Mouse (Mus musculus): ENCODE measurements around the gene R3hdm4. TPM values are rescaled to one million over a fixed set of nuclear protein-coding genes. Genes with fewer than 3 reads are reported as not detected.

The R3hdm4 gene
- polyA plus RNA-seq (2015; fragmentation: Nextera tagmentation; extraction: Ambion mirVana), result 268 and 306 TPM in 2 replicates

GRCm38 (mm10) chr10:79920958-79921535, at the start of gene R3hdm4:
TSS of gene R3hdm4 (minus strand) at chr10:79921208.

GRCm38 (mm10) chr10:79970415-79971182, 49.6 kb upstream of the R3hdm4 start, which contains the start of gene Grin3b:
TSS of gene Grin3b (plus strand) at chr10:79970715.

GRCm38 (mm10) chr10:79959847-79960601, 39.0 kb upstream of the R3hdm4 start, which contains the start of gene Wdr18:
TSS of gene Wdr18 (plus strand) at chr10:79960152.

GRCm38 (mm10) chr10:79926491-79927323, 5.7 kb upstream of the R3hdm4 start, which contains the start of gene Arid3a:
TSS of gene Arid3a (plus strand) at chr10:79927043.

GRCm38 (mm10) chr10:79916808-79917531, 4.0 kb downstream of the R3hdm4 start, which contains the start of gene Kiss1r:
TSS of gene Kiss1r (plus strand) at chr10:79916971.

GRCm38 (mm10) chr10:79910556-79910955, 10.5 kb downstream of the R3hdm4 start, which contains the start of gene Gm26602:
TSS of gene Gm26602 (plus strand) at chr10:79910856.

GRCm38 (mm10) chr10:79908167-79909091, 12.6 kb downstream of the R3hdm4 start, which contains the start of gene Med16:
TSS of gene Med16 (minus strand) at chr10:79908923.

GRCm38 (mm10) chr10:79890670-79891069, 30.3 kb downstream of the R3hdm4 start, which contains the start of gene Cfd:
TSS of gene Cfd (plus strand) at chr10:79890853.

GRCm38 (mm10) chr10:79886054-79886453, 35.0 kb downstream of the R3hdm4 start, which contains the start of gene Elane:
TSS of gene Elane (plus strand) at chr10:79886247.

GRCm38 (mm10) chr10:79874290-79874862, 46.6 kb downstream of the R3hdm4 start, which contains the start of the genes Prtn3 and Plppr3:
TSS of gene Prtn3 (plus strand) at chr10:79874476.
TSS of gene Plppr3 (minus strand) at chr10:79874634.

Small RNAs within 50 kb of the gene (microRNA-seq; reads per million reads assigned to microRNA genes)
- not detected for gene Mir6910

Other genes starting within 250 kb of the R3hdm4 start
- gene Cdc34, start 239.0 kb downstream of the R3hdm4 start, polyA plus RNA-seq (2015; fragmentation: Nextera tagmentation; extraction: Ambion mirVana), result 68.6 and 75.3 TPM in 2 replicates
- 0.83 and 1.1 TPM in 2 replicates for gene Gzmm, start 232.2 kb downstream of the R3hdm4 start, polyA plus RNA-seq (2015; fragmentation: Nextera tagmentation; extraction: Ambion mirVana)
- gene Bsg, start 216.7 kb downstream of the R3hdm4 start, polyA plus RNA-seq (2015; fragmentation: Nextera tagmentation; extraction: Ambion mirVana), result 1,217 and 1,238 TPM in 2 replicates
- 10.7 and 16.5 TPM in 2 replicates for gene Hcn2, start 204.6 kb downstream of the R3hdm4 start, polyA plus RNA-seq (2015; fragmentation: Nextera tagmentation; extraction: Ambion mirVana)
- 33.3 and 33.7 TPM in 2 replicates for gene Polrmt, start 174.6 kb downstream of the R3hdm4 start, polyA plus RNA-seq (2015; fragmentation: Nextera tagmentation; extraction: Ambion mirVana)
- gene Fgf22, start 166.1 kb downstream of the R3hdm4 start, polyA plus RNA-seq (2015; fragmentation: Nextera tagmentation; extraction: Ambion mirVana), result 4.8 and 5.8 TPM in 2 replicates
- gene Rnf126, start 154.3 kb downstream of the R3hdm4 start, polyA plus RNA-seq (2015; fragmentation: Nextera tagmentation; extraction: Ambion mirVana), result 115 and 119 TPM in 2 replicates
- 3.2 and 4.4 TPM in 2 replicates for gene Fstl3, start 143.9 kb downstream of the R3hdm4 start, polyA plus RNA-seq (2015; fragmentation: Nextera tagmentation; extraction: Ambion mirVana)
- 0.12 TPM in 1 of 2 replicates, not detected in the other for gene Prss57, start 130.2 kb downstream of the R3hdm4 start, polyA plus RNA-seq (2015; fragmentation: Nextera tagmentation; extraction: Ambion mirVana)
- gene Palm, start 127.6 kb downstream of the R3hdm4 start, polyA plus RNA-seq (2015; fragmentation: Nextera tagmentation; extraction: Ambion mirVana), result 202 and 243 TPM in 2 replicates
- 0.36 and 0.45 TPM in 2 replicates for gene Misp, start 100.2 kb downstream of the R3hdm4 start, polyA plus RNA-seq (2015; fragmentation: Nextera tagmentation; extraction: Ambion mirVana)
- gene Ptbp1, start 66.8 kb downstream of the R3hdm4 start, polyA plus RNA-seq (2015; fragmentation: Nextera tagmentation; extraction: Ambion mirVana), result 41.0 and 46.2 TPM in 2 replicates
- 10.9 and 11.4 TPM in 2 replicates for gene Prtn3, start 46.7 kb downstream of the R3hdm4 start, polyA plus RNA-seq (2015; fragmentation: Nextera tagmentation; extraction: Ambion mirVana)
- gene Plppr3, start 46.6 kb downstream of the R3hdm4 start, polyA plus RNA-seq (2015; fragmentation: Nextera tagmentation; extraction: Ambion mirVana), result 253 and 298 TPM in 2 replicates
- not detected in 2 replicates for gene Elane, start 35.0 kb downstream of the R3hdm4 start, polyA plus RNA-seq (2015; fragmentation: Nextera tagmentation; extraction: Ambion mirVana)
- 0.37 TPM in 1 of 2 replicates, not detected in the other for gene Cfd, start 30.4 kb downstream of the R3hdm4 start, polyA plus RNA-seq (2015; fragmentation: Nextera tagmentation; extraction: Ambion mirVana)
- gene Med16, start 12.3 kb downstream of the R3hdm4 start, polyA plus RNA-seq (2015; fragmentation: Nextera tagmentation; extraction: Ambion mirVana), result 38.0 and 41.7 TPM in 2 replicates
- 32.0 TPM in 1 of 2 replicates, not detected in the other for gene Gm26602, start 10.4 kb downstream of the R3hdm4 start, polyA plus RNA-seq (2015; fragmentation: Nextera tagmentation; extraction: Ambion mirVana)
- gene Kiss1r, start 4.2 kb downstream of the R3hdm4 start, polyA plus RNA-seq (2015; fragmentation: Nextera tagmentation; extraction: Ambion mirVana), result 3.6 and 3.7 TPM in 2 replicates
- gene Arid3a, start 5.8 kb upstream of the R3hdm4 start, polyA plus RNA-seq (2015; fragmentation: Nextera tagmentation; extraction: Ambion mirVana), result 1.7 and 3.0 TPM in 2 replicates
- gene Wdr18, start 38.9 kb upstream of the R3hdm4 start, polyA plus RNA-seq (2015; fragmentation: Nextera tagmentation; extraction: Ambion mirVana), result 108 and 110 TPM in 2 replicates
- gene Grin3b, start 49.5 kb upstream of the R3hdm4 start, polyA plus RNA-seq (2015; fragmentation: Nextera tagmentation; extraction: Ambion mirVana), result 0.24 and 0.35 TPM in 2 replicates
- 33.5 and 35.6 TPM in 2 replicates for gene Tmem259, start 63.1 kb upstream of the R3hdm4 start, polyA plus RNA-seq (2015; fragmentation: Nextera tagmentation; extraction: Ambion mirVana)
- gene Cnn2, start 67.4 kb upstream of the R3hdm4 start, polyA plus RNA-seq (2015; fragmentation: Nextera tagmentation; extraction: Ambion mirVana), result 19.9 and 20.5 TPM in 2 replicates
- 2.6 TPM in 2 replicates for gene Abca7, start 75.3 kb upstream of the R3hdm4 start, polyA plus RNA-seq (2015; fragmentation: Nextera tagmentation; extraction: Ambion mirVana)
- 1.9 TPM in 2 replicates for gene Arhgap45, start 95.4 kb upstream of the R3hdm4 start, polyA plus RNA-seq (2015; fragmentation: Nextera tagmentation; extraction: Ambion mirVana)
- 138 and 143 TPM in 2 replicates for gene Polr2e, start 118.6 kb upstream of the R3hdm4 start, polyA plus RNA-seq (2015; fragmentation: Nextera tagmentation; extraction: Ambion mirVana)
- 738 and 765 TPM in 2 replicates for gene Gpx4, start 126.0 kb upstream of the R3hdm4 start, polyA plus RNA-seq (2015; fragmentation: Nextera tagmentation; extraction: Ambion mirVana)
- gene Sbno2, start 184.4 kb upstream of the R3hdm4 start, polyA plus RNA-seq (2015; fragmentation: Nextera tagmentation; extraction: Ambion mirVana), result 8.5 and 9.0 TPM in 2 replicates
- gene Stk11, start 194.6 kb upstream of the R3hdm4 start, polyA plus RNA-seq (2015; fragmentation: Nextera tagmentation; extraction: Ambion mirVana), result 14.6 and 18.3 TPM in 2 replicates
- 803 and 819 TPM in 2 replicates for gene Atp5d, start 217.4 kb upstream of the R3hdm4 start, polyA plus RNA-seq (2015; fragmentation: Nextera tagmentation; extraction: Ambion mirVana)
- gene Cbarp, start 219.6 kb upstream of the R3hdm4 start, polyA plus RNA-seq (2015; fragmentation: Nextera tagmentation; extraction: Ambion mirVana), result 110 and 138 TPM in 2 replicates
- 16.4 and 21.8 TPM in 2 replicates for gene Midn, start 227.1 kb upstream of the R3hdm4 start, polyA plus RNA-seq (2015; fragmentation: Nextera tagmentation; extraction: Ambion mirVana)
- gene Cirbp, start 244.8 kb upstream of the R3hdm4 start, polyA plus RNA-seq (2015; fragmentation: Nextera tagmentation; extraction: Ambion mirVana), result 566 and 579 TPM in 2 replicates

All from neural tube, postnatal 0 days (tissue).